Mouse (Mus musculus) heart, embryonic 12.5 days (tissue): Measurements from ENCODE around the gene Stxbp6. TPM values are rescaled to one million over a fixed set of nuclear protein-coding genes. Genes with fewer than 3 reads are reported as not detected.

ENCODE experiments used
- ATAC-seq: fragments of 200-750 bp; cut with Nextera tagmentation; 2 replicates; pipeline ENCODE4 v1.8.0; 2017; ENCODE audit warnings: moderate TSS enrichment, moderate library complexity; ENCODE audit not compliant: insufficient number of reproducible peaks, low FRiP score
- H3K27ac ChIP-seq: fragments of 300-500 bp; sonication (generic); 2 replicates; pipeline ENCODE4 v1.5.1; 2016; ENCODE audit warnings: mild to moderate bottlenecking, moderate library complexity; ENCODE audit not compliant: poor library complexity, severe bottlenecking
- H3K27me3 ChIP-seq: fragments of 300-500 bp; sonication (generic); replicated peaks from 2 replicates; pipeline ENCODE4 v1.6.1; 2016; ENCODE audit warnings: mild to moderate bottlenecking, moderate library complexity
- H3K36me3 ChIP-seq: fragments of 300-500 bp; sonication (generic); 2 replicates; pipeline ENCODE4 v1.6.1; 2016; ENCODE audit warnings: mild to moderate bottlenecking, moderate library complexity
- H3K4me1 ChIP-seq: fragments of 300-500 bp; sonication (generic); replicated peaks from 2 replicates; pipeline ENCODE4 v1.6.1; 2016; ENCODE audit warnings: mild to moderate bottlenecking
- H3K4me2 ChIP-seq: fragments of 300-500 bp; sonication (generic); 2 replicates; pipeline ENCODE4 v1.6.1; 2016; ENCODE audit warnings: mild to moderate bottlenecking, moderate library complexity
- H3K4me3 ChIP-seq: fragments of 300-500 bp; sonication (generic); 2 replicates; pipeline ENCODE4 v1.5.1; 2016; ENCODE audit warnings: mild to moderate bottlenecking
- H3K9ac ChIP-seq: fragments of 300-500 bp; sonication (generic); 2 replicates; pipeline ENCODE4 v1.6.1; 2016; ENCODE audit warnings: mild to moderate bottlenecking, moderate library complexity
- H3K9me3 ChIP-seq: fragments of 300-500 bp; sonication (generic); replicated peaks from 2 replicates; pipeline ENCODE4 v1.6.1; 2016; ENCODE audit warnings: mild to moderate bottlenecking, moderate library complexity
- WGBS: fragments of 180-500 bp; shearing (Covaris S2); methylation state at CpG from one replicate; pipeline ENCODE4 v1.1.7; 2016; 5-methylcytosine and 5-hydroxymethylcytosine counted together
- polyA plus RNA-seq: library from polyadenylated mRNA; unstranded; fragments of >200 nt; fragmentation: Nextera tagmentation; extraction: Ambion mirVana; gene quantifications from 2 replicates; pipeline ENCODE4 v1.2.1, GENCODE M21; 2016

The Stxbp6 gene
- polyA plus RNA-seq, 1 experiment from 2014 or later, result 14.4 TPM

DNA sequence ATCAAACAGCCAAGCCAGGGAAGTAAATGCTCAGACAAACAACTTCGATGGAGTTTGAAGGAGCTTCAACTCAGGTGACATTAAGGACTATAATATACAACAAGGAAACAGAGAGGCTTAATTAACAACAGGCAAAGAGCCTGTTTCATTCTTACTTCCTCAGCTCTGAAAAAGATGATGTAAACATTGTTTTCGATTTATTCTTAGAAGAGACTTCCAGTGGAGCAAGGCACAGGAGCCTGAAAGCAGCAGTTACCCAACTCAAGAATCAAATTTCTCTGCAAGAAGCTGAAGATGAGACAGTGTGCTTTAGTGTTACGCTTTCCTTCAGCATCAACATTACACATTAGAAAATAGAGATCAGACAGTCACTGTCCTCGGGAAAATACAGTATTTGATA is 160.7 kb downstream of the Stxbp6 start:
- H3K4me1 ChIP-seq, result no peaks in the 10 kb centered on the region
- H3K4me3 ChIP-seq, result no peak overlapping the region
- no peak for ATAC-seq
- no peaks in the 10 kb centered on the region for H3K27me3 ChIP-seq
- no peak overlapping the region for H3K27ac ChIP-seq
- no peaks in the 10 kb centered on the region for H3K9me3 ChIP-seq
- no peak overlapping the region for H3K9ac ChIP-seq
- H3K4me2 ChIP-seq, result no peak overlapping the region
- 79% methylated on average over 4 of the region's 4 CpGs for WGBS
- H3K36me3 ChIP-seq, result no peaks in the 10 kb centered on the region

DNA sequence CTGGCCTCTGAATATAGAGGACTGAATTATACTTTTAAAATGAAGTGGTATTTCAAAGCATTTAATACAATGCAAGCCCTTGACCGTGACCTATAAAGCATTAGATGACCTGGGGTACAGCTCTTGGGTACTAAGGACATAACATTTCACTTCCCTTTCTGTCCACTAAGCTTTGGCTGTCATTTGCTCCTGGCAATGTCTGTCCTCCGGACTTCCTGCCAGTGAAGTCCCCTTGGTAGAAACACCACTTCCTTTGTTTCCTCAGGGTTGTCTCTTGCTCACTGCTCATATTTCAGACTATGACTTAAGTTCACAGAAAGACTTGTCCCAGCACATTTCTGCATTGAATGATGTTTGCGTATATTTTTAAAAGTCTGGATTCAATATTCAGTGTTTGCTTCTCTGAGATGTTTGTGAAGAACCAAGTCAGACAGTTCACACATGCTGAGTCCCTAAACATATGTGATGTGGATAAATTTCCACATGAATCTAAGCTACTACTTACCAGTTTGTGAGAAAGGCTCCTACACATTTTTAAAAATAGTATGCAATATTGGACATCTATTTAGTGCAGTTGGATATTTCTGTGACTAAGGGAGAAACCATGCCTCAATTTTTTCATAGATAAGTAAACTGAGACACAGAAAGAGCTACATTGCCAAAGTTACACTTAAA is 166.3 kb downstream of the Stxbp6 start:
- H3K4me1 ChIP-seq, result no peaks in the 10 kb centered on the region; the same call in 1 of the 2 replicates
- H3K4me2 ChIP-seq, result no peak overlapping the region
- H3K4me3 ChIP-seq, result no peak overlapping the region
- no peak for ATAC-seq
- no peaks in the 10 kb centered on the region for H3K27me3 ChIP-seq
- WGBS, result 76% methylated on average over 3 of the region's 3 CpGs
- no peaks in the 10 kb centered on the region for H3K9me3 ChIP-seq
- H3K27ac ChIP-seq, result no peak overlapping the region
- H3K36me3 ChIP-seq, result no peaks in the 10 kb centered on the region
- no peak overlapping the region for H3K9ac ChIP-seq

DNA sequence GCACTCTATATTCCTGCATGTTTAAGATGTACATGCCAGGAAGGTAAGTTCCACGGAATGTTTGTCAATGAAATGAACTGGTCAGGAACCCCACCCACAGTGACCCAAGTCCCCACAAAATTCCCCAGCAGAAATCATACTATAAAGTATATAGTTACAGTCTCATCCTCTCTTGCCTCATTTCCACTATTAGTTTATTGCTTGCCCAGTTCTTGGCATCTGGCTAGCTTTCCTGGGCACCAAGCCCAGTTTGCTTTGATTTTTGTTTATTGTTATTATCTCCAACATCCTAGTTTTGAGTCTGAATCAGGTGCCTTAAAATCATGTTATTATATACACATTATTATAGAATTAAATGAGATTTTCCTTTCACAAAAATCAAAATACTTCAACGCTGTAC is 168.5 kb downstream of the Stxbp6 start:
- Histone ChIP-seq H3K9ac (no peak overlapping the region), H3K9me3 (no peaks in the 10 kb centered on the region), H3K4me3 (no peak overlapping the region), H3K27ac (no peak overlapping the region), H3K4me1 (no peaks in the 10 kb centered on the region; the same call in 1 of the 2 replicates), H3K4me2 (no peak overlapping the region), H3K27me3 (no peaks in the 10 kb centered on the region), H3K36me3 (no peaks in the 10 kb centered on the region)
- WGBS, result 83% methylated on average over 2 of the region's 2 CpGs
- no peak for ATAC-seq

DNA sequence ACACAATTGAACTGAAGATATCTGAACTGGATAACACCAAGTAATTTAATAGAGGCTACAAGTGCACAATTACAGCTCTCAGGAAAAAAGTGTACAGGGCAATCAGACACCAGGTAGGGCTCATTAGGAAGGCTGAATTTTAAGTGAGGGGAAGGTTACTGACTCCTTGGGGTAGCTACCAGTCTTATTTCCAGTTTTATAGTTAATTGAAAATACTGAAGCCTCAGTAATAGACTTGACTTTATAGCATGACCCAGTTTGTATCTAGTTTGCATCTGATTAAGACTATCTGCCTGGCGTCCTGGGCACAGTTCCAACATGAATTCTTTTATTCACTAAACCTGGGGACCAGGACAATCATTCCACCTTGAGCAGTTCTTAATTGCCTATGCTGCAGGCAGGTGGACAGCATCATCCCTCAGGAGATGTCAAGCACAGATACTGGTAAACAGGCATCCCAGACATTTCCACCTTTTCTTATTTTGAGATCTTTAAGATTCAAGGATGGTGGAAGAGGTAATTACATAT is 171.2 kb downstream of the Stxbp6 start:
- no peak overlapping the region for H3K9ac ChIP-seq
- no peaks in the 10 kb centered on the region for H3K27me3 ChIP-seq
- no peaks in the 10 kb centered on the region for H3K36me3 ChIP-seq
- H3K4me3 ChIP-seq, result no peak overlapping the region
- no peaks in the 10 kb centered on the region for H3K9me3 ChIP-seq
- no peak overlapping the region for H3K4me2 ChIP-seq
- WGBS, result 47% methylated on average over 1 of the region's 1 CpGs
- H3K4me1 ChIP-seq, result peaks cover 3% of the 10 kb centered on the region
- ATAC-seq, result no peak
- H3K27ac ChIP-seq, result no peak overlapping the region

DNA sequence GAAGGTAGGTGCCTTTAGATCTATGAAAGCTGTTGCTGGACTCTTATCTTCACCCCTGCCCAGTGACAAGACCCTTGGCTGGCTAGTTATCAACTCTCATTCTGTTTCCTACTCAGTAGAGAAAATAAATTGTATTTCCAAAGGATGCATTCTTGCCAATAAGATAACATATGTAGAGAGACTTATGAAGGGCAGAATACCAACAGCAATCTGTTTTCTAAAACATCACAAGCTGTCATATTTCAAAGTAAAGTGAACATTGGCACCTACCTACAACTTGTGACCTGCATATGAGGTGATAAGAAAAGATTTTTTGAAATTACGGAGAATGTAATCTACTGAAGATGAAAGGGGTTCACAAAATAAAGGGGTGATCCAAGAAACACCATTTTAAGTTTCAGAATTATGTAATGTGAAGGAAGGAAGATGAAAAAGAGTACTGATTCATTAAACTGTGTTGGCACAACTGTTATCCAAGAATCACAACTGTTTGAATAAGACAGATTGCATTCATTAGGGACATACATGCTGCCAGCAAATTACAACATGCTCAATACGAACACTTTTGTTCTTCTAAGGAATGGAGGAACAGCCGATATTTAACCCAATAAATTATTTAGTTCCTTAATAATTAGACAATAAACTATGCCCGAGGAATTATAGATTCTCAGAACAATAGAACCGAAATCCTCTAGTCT is 175.2 kb downstream of the Stxbp6 start:
- Histone ChIP-seq H3K9me3 (no peaks in the 10 kb centered on the region), H3K4me2 (no peak overlapping the region), H3K36me3 (no peaks in the 10 kb centered on the region), H3K9ac (no peak overlapping the region), H3K4me3 (no peak overlapping the region), H3K27ac (no peak overlapping the region), H3K4me1 (peaks cover 7% of the 10 kb centered on the region), H3K27me3 (no peaks in the 10 kb centered on the region)
- no peak for ATAC-seq
- WGBS, result 76% methylated on average over 5 of the region's 5 CpGs

DNA sequence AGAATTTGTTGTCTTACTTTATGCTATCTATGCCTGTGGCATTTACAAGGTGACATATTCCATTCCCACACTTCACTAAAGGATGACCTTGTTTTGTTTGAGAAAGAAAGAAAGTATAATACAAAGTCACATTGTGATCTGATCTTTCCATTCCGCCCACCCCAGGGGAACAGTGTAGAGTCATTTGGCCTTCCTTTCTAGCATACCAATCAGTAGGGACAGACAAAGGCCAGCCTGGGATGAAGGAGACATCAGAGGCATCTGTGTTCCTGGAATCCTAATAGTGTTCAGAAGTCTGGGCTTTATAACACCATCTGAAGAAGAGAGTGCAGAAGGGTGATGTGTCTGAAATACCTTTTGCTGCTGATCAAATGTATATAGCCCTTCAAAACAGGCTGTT is 178.0 kb downstream of the Stxbp6 start:
- Histone ChIP-seq H3K27me3 (no peaks in the 10 kb centered on the region), H3K27ac (no peak overlapping the region), H3K4me2 (no peak overlapping the region), H3K9me3 (no peaks in the 10 kb centered on the region), H3K4me3 (no peak overlapping the region), H3K4me1 (peaks cover 7% of the 10 kb centered on the region), H3K36me3 (no peaks in the 10 kb centered on the region), H3K9ac (no peak overlapping the region)
- WGBS, result 66% methylated on average over 1 of the region's 1 CpGs
- ATAC-seq, result no peak

DNA sequence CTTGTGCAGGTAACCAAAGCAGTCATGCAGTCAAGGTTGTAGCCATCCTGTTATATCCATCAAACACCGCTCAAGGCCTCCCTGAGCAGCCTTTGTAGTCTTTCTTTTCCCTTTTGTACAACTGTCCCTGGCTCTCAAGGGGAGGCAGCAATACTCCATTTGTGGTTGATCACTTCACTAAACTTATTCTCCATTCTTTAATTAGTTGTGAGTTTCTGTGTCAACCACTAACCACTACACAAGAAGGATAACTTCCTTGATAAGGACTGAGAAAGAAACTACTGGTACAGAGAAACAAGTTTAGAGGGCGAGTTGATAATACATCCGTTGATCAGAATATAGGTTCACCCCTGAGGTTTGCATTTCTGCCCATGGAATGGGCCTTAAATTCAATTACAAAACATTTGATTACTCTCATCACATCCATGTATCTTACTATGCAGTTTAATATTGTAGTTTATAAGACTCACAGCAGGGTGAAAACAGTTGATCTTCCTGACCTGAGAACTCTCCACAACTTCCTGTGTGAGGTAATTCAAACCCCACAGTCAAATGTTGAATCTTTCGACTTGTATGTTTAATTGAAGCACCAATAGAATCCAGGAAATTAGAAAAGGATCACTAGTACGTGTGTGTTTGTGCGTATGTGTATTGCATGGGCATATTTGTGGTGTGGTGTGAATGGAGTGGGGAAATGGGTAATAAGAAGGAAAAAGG is 184.7 kb downstream of the Stxbp6 start:
- Histone ChIP-seq H3K27ac (no peak overlapping the region), H3K36me3 (no peaks in the 10 kb centered on the region), H3K9ac (no peak overlapping the region), H3K4me1 (peaks cover 9% of the 10 kb centered on the region), H3K4me3 (no peak overlapping the region), H3K27me3 (no peaks in the 10 kb centered on the region), H3K4me2 (no peak overlapping the region), H3K9me3 (no peaks in the 10 kb centered on the region)
- ATAC-seq, result no peak
- WGBS, result 86% methylated on average over 6 of the region's 6 CpGs

DNA sequence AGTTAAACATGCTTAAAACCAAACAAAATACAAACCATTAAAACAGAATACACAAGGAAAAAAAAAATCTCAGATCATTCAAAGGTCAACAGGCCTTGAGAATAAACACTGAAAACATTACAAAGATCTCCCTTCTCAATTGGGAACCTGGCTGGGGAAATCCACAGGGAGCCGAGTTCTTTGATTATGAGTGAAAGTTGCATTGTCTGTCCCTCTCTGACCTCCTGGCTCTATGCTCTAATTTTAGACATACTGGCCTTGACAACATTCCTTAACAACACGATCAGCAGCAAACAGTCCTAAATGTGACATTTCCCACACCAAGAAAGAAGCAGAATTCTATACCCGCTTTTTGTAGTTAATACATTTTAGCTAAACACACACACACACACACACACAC is 187.7 kb downstream of the Stxbp6 start:
- no peak for ATAC-seq

DNA sequence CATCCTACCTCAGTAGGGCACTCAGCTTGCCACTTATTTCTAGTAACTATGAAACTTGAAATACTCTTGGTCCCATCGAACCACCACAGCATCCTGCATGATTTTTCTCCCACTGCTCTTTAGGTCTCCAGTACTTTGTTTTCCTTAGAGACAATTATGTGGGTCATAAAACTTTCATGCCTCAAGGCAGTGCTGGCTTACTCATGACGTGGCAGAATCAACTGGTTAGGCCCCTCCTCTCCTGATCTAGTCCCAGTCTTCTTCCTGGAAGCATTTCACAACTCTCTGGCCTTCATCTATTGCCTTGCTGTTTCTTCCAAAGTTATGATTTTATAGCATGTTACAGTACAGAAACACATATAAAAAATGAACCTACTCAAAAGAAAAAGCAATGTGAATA is 201.8 kb downstream of the Stxbp6 start:
- Histone ChIP-seq H3K4me3 (no peak overlapping the region), H3K27ac (no peak overlapping the region), H3K9ac (no peak overlapping the region), H3K27me3 (no peaks in the 10 kb centered on the region), H3K36me3 (no peaks in the 10 kb centered on the region), H3K9me3 (no peaks in the 10 kb centered on the region), H3K4me1 (no peaks in the 10 kb centered on the region), H3K4me2 (no peak overlapping the region)
- WGBS, result 71% methylated on average over 2 of the region's 2 CpGs
- no peak for ATAC-seq

More for the DNA sequence above, 187.7 kb downstream of the Stxbp6 start:
- Histone ChIP-seq H3K4me1 (peaks cover 9% of the 10 kb centered on the region), H3K9ac (no peak overlapping the region), H3K27ac (peak overlapping the region; percentile 47), H3K36me3 (no peaks in the 10 kb centered on the region), H3K4me3 (no peak overlapping the region), H3K27me3 (no peaks in the 10 kb centered on the region), H3K4me2 (no peak overlapping the region), H3K9me3 (no peaks in the 10 kb centered on the region)
- 35% methylated on average over 3 of the region's 3 CpGs for WGBS

DNA sequence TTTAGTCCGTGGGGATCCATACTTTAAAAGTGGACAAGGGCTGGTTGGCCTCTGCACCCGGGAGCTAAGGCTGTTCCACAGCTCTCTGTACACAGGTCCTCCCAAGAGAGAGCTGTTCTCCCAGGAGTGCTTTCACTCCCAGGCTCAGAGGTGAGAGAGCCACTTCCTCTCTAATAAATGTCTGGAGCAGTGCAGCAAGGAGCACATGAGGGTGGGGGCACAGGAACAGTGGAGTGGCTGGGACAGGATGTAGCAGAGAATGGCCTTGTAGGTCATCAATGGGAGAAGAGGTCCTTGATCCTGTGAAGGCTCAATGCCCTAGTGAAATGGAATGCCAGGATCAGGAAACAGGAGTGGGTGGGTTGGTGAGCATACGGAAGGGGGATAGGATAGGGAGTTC is 209.1 kb downstream of the Stxbp6 start:
- Histone ChIP-seq H3K36me3 (no peaks in the 10 kb centered on the region), H3K27me3 (no peaks in the 10 kb centered on the region), H3K4me1 (no peaks in the 10 kb centered on the region), H3K9ac (no peak overlapping the region), H3K4me3 (no peak overlapping the region), H3K4me2 (no peak overlapping the region), H3K9me3 (no peaks in the 10 kb centered on the region), H3K27ac (no peak overlapping the region)
- no peak for ATAC-seq
- WGBS, result 73% methylated on average over 3 of the region's 3 CpGs

DNA sequence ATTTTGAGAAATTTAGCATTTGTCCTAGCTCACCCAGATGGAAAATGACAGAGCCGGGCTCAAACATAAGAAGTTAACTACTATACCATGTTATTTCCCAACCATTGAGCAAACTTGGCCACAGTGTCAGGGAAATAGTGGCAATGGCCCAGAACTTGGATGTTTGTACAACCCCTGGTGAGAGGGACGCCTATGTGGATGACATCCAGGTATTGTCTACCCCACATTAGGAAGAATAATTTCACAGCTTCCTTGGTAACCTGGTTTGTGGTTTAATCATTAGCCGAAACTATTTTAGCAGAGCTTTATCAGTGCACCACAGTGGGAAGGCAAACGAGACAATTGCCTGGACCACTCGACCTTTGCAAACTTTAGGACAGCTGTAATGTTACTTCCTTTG is 215.1 kb downstream of the Stxbp6 start:
- no peaks in the 10 kb centered on the region for H3K36me3 ChIP-seq
- WGBS, result 57% methylated on average over 5 of the region's 5 CpGs
- no peak for ATAC-seq
- no peak overlapping the region for H3K4me2 ChIP-seq
- H3K9me3 ChIP-seq, result no peaks in the 10 kb centered on the region
- no peak overlapping the region for H3K27ac ChIP-seq
- no peak overlapping the region for H3K9ac ChIP-seq
- H3K4me1 ChIP-seq, result peaks cover 12% of the 10 kb centered on the region
- no peak overlapping the region for H3K4me3 ChIP-seq
- H3K27me3 ChIP-seq, result no peaks in the 10 kb centered on the region
